Mouse (Mus musculus): ENCODE measurements around the gene Sec23a.

GRCm38 (mm10) chr12:58956162-58956561, 55.7 kb downstream of the Sec23a start:
- TF ChIP-seq POLR2A (IDR thresholded peaks at IDR 0.05; ENCODE audit: extremely low read depth, insufficient read depth, low read length) = no peak
- no peak for TF ChIP-seq CTCF (IDR thresholded peaks at IDR 0.05; ENCODE audit: extremely low read depth, insufficient read depth, low read length)
